Mouse (Mus musculus) gastrocnemius, adult 2 months (tissue): ENCODE measurements around the gene Mras. TPM values are rescaled to one million over a fixed set of nuclear protein-coding genes. Genes with fewer than 3 reads are reported as not detected.

Experiments used
- DNase-seq: peaks from one replicate; pipeline ENCODE4 v3.0.0; 2022
- H3K27ac ChIP-seq: fragments of 200-600 bp; 2 replicates; pipeline ENCODE4 v1.8.1; 2022; ENCODE audit warnings: mild to moderate bottlenecking
- H3K4me3 ChIP-seq: fragments of 200-600 bp; 2 replicates; pipeline ENCODE4 v1.8.1; 2022; ENCODE audit warnings: mild to moderate bottlenecking, moderate library complexity
- CTCF ChIP-seq: fragments of 200-600 bp; IDR thresholded peaks from 2 replicates; pipeline ENCODE4 v1.8.1; 2022; ENCODE audit warnings: antibody characterized with exemption, mild to moderate bottlenecking, moderate library complexity
- intact Hi-C: fragments of 180-260 bp; cut with DNase I; formaldehyde crosslinking; loops from one replicate; pipeline ENCODE4 v1.15.1; 2025
- total RNA-seq, 2 experiments: library from RNA; stranded (reverse); gene quantifications; 2 replicates each; pipeline ENCODE4 v1.2.3; 2021

Mras gene
- total RNA-seq, 2 experiments from 2014 or later: 5.0 to 5.7 TPM

DNA sequence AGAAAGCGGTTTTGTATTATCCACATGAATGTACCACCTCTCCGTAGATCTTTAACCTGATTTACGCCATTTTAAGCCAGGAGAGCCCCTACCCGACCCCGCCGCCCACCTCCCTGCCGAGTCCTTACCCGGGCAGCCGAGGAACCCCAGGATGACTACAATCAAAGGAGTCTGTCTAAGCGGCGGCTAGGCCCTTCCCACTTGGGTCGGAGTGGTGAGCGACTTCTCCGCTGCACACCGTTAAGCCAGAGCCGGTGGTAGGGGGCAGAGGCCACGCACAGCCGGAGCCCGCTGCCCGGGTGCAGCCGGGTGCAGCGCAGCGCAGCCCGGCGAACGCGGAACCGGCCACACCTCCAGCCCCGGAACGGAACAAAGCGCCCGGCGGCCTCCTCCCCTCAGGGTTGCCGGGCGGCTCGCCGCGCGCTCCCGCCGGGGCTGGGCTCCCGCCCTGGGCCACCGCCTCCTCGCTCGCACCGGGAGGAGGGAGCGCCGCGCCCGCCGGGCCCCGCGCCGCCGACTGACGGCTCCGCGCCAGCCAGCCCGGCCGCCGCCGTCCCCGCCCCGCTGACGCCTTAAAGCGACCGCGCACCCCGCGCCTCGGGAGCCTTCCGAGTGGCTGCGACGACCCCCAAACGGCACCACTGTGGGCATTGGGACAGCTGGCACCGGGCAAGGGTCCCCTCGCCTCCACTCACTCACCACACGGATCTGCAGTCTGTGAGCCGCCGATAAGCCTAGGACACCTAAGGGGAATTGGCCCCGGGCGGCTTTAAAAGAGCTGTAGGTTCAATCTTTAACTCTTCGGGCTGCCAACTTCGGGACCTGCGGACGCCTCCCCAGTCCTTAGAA is 775 bp downstream of the Mras start:
- intact Hi-C loops: loop anchor here (2.0 to 10.0 kb wide), 2 partner anchors 36 to 192 kb away; partner anchors contain the start of gene Cep70
- DNase-seq: peak; percentile 95
- Histone ChIP-seq H3K4me3 (peak overlapping the region; percentile 91), H3K27ac (peak overlapping the region; percentile 98)
- TF ChIP-seq CTCF: no peak

DNA sequence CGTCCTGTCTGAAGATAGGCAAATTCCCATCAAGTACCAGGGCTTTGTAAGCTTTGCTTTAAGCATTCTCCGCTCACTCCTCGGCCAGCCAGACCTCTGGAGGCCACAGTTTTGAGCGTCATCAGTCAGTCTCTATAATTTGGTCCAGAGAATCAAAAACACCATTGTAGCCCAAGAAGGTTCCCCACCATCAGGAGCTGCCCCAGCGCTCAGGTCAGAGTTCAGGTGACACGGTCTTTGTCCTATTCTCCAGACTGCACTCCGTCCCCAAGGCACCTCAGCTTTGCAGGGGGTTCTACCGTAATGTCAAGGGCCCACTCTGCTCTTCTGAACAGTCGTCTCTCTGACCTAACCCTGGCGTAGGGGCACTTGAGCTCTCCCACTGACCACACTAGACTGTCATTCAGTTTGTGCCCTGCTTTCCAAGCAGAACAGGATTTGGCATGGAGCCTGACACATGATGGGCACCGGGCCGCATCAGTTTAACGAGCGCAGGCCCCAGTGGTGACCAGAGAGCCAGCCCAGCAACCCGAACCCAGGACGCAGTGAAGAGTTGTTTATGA is 1.5 kb downstream of the Mras start:
- peak; percentile 75 for DNase-seq
- peak overlapping the region; percentile 98 for H3K27ac ChIP-seq
- TF ChIP-seq CTCF: no peak

DNA sequence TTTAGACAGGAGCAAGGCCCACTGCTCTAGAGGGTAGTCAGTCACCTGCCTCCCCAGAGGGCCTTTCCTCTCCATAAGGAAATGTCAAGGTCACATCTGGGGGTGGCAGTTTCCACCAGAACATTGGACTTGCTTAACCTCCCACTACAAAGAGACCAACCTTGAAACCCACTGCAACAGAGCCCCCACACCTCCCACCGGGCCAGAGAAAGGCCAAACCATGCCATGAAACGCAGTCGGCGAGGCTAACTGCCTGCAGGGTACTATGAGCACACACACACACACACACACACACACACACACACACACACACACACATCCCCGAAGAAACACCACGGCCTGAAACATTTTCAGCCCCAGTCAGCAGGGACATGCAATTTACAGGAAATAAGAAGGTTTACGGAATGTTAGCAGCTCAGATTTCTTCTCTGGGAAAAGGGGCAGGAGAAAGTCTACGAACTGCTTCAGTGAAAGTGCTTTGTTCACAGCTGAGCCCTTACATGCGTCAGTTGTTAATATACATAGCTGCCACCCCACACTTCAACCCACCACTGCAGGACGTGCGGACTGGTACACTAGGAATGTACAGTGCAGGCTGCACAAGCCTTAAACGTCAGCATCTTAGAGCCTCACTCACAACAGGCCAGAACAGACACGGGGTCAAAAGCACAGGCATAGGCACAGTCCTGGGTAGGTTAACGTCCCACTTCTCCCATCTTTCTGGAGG is 2.1 kb downstream of the Mras start:
- Histone ChIP-seq H3K27ac (peak overlapping the region; percentile 98), H3K4me3 (peak overlapping the region; percentile 91)
- TF ChIP-seq CTCF: no peak
- intact Hi-C loops: loop anchor here (10.0 kb wide), 1 partner anchor 190 kb away; the partner anchor contains the start of gene Cep70
- DNase-seq: no peak

More for the DNA sequence above, 1.5 kb downstream of the Mras start:
- intact Hi-C loops: loop anchor here (2.0 to 10.0 kb wide), 2 partner anchors 35 to 191 kb away; partner anchors contain the start of gene Cep70
- peak overlapping the region; percentile 91 for H3K4me3 ChIP-seq

DNA sequence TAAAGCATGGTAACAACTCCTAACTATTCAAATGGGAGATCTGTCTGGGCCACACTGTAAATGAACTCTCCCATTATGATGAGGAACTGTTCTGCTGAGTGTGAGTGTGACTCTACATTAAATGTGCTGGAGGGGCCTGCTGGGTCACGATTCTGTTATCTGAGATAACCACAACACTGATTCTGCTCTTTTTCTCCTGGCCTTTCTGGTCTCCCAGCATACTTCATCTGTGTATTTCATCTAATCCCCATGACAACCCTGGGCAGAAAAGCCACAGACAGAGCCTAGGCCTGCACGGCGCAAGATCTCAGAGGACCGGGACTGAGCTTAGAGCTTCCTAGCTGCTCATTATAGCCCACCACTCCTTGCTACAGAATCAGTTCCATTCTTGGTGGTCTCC is 4.7 kb downstream of the Mras start:
- DNase-seq: no peak
- no peak for TF ChIP-seq CTCF
- intact Hi-C loops: loop anchor here (10.0 kb wide), 1 partner anchor 188 kb away; the partner anchor contains the start of gene Cep70
- H3K4me3 ChIP-seq: no peak overlapping the region
- H3K27ac ChIP-seq: no peak overlapping the region

DNA sequence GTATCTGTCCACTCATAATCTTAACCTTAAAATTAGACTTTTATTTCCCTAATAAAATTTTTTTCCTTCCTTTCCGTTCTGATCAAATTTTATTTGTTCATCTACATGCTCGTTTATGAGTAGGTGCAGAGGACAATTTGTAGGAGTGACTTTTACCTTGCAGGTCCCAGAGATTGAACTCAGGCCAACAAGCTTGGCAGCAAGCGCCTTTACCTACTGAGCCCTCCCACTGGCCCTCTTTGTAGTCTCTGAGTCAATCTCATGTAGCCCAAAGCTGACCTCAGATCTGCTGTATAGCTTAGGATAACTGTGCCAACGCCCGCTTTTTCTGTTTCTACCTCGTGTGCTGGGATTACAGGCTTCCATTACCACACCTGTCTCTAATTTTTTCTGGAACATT is 5.2 kb downstream of the Mras start:
- H3K27ac ChIP-seq: no peak overlapping the region
- no peak for DNase-seq
- H3K4me3 ChIP-seq: no peak overlapping the region
- intact Hi-C loops: loop anchor here (10.0 kb wide), 1 partner anchor 187 kb away; the partner anchor contains the start of gene Cep70
- no peak for TF ChIP-seq CTCF

DNA sequence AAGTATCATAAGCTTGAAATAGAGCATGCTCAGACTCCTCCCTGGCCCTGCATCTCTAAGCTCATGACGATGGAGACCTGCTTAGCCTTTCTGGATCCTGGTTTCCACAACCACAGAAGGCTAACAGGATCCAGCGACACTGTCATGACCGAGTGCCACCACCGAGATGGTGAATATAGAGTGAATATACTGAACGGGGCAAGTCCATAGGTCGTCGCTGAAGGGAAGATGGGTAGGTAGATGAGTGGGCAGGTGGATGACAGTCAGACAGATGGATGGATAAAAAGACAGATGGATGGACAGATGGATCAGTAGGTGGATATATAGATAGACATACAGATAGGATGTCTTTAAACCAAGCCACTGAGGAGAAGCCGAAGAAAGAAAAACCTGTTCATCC is 5.8 kb downstream of the Mras start:
- TF ChIP-seq CTCF: no peak
- no peak for DNase-seq
- intact Hi-C loops: loop anchor here (10.0 kb wide), 1 partner anchor 187 kb away; the partner anchor contains the start of gene Cep70
- H3K27ac ChIP-seq: no peak overlapping the region
- no peak overlapping the region for H3K4me3 ChIP-seq

DNA sequence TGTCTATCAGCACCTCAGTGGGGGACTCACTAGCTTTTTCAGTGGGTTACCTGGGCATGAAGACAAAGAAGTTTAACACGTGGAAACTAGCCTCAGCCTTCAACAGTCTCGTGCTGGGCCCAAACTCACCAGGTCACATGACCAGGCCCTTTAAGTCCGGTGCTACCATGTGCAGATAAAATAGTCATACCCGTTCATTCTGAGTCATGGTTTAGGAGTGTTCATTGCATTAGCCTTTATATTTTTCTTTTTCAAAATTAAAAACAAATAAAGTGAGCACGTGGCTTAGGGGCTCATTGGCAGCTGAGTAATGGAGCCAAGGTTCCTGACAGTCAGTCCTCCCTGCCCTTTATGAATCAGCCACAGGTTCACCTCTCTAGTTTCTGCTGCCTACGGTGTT is 6.4 kb downstream of the Mras start:
- TF ChIP-seq CTCF: no peak
- Histone ChIP-seq H3K4me3 (no peak overlapping the region), H3K27ac (no peak overlapping the region)
- intact Hi-C loops: loop anchor here (10.0 kb wide), 1 partner anchor 186 kb away; the partner anchor contains the start of gene Cep70
- DNase-seq: no peak

DNA sequence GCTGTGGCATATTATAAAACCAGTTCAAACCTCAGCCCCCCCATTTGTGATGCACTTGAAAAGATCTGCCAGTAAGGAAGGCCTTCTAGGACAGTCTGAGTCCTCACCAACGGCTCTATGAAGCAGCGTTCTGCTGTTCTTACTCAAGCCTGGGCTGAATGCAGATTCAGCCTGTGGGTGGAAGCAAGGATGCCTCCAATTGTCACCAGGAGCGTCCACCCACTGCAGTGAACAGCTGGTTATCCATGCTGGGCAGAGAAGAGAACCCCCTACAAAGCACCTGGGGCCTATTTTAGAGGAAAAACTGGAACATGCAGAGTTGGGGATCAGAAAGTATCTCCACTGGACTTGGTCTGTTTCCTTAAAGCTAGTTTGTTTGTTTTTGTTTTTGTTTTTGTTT is 7.3 kb downstream of the Mras start:
- H3K4me3 ChIP-seq: no peak overlapping the region
- DNase-seq: no peak
- no peak overlapping the region for H3K27ac ChIP-seq
- intact Hi-C loops: loop anchor here (10.0 kb wide), 1 partner anchor 185 kb away; the partner anchor contains the start of gene Cep70
- no peak for TF ChIP-seq CTCF

DNA sequence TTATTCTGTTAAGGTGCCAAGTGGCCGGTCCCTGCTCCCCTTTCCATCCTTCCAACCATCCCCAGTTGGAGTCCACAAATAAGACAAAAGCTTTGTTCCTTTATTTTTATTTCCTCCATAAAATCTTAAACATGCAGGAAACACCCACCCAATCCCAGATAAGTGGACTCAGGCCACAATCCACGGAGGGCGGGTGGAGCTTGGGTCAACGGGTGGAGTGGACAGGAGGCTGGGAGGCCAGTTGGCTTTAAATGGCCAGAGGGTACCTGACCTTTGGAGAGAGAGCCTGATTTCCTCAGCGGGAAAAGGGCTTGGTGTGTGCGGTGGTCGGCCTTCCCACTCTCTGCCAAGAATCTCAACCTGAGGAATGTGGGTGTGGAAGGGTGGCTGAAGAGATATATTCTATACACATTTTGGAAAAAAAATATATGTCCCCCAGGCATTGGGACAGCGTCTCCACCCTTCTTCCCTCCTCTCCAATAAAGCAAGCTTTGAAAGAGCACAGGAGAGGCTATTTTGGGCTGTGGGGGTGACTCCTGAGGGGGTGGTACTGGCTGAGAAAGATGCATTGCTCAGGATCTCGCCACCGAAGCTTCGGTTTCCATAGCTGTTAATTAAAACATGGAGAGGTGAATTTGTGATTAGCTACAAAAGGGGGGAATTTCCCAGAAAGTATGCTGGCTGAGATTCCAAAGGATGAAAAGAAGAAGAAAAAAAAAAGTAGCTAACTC is 8.4 kb downstream of the Mras start:
- no peak for TF ChIP-seq CTCF
- H3K27ac ChIP-seq: peak overlapping the region; percentile 41; the same call in 1 of the 2 replicates
- intact Hi-C loops: no loop called here
- DNase-seq: no peak
- no peak overlapping the region for H3K4me3 ChIP-seq

DNA sequence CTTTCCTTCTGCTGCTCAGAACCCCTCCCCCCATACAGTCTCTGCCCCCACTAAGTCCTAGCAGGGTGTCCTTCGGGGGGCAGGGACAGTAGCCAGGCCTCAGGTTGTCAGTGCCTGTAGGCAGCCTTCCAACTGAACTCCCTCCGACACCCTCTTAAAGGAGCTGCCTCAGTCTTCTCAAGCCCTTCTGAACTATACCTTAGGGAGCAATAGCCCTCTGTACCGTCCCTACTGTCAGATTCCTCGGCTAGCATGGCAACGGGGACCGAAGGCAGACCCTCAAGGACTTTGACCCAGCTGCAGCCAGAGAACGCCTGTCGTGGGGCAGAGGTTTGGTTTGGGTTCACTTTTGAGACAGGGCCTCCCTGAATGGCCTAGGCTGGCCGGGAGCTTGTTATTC is 11.9 kb downstream of the Mras start:
- no peak for TF ChIP-seq CTCF
- intact Hi-C loops: no loop called here
- H3K4me3 ChIP-seq: no peak overlapping the region
- DNase-seq: no peak
- peak overlapping the region; percentile 48; the same call in 1 of the 2 replicates for H3K27ac ChIP-seq

DNA sequence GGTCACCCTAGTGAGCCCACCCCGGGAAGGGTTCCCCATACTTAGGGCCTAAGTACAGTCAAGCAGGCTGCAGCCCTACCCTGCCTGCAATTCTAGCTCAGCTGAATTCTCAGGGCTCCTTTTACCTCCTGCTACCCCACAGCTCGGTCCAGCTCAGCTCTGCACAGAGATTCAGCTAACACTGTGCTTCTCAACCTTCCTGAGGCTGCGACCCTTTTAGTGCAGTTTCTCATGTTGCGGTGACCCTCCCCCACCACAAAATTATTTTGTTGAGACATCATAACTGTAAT is 12.7 kb downstream of the Mras start:
- H3K4me3 ChIP-seq: no peak overlapping the region
- intact Hi-C loops: no loop called here
- DNase-seq: no peak
- TF ChIP-seq CTCF: no peak
- no peak overlapping the region; the same call in 1 of the 2 replicates for H3K27ac ChIP-seq
